ENCODE assay signal across 8 mouse cellular contexts in genomic region chr11:20455085-20455864, GRCm38 (mm10).
A peak's percentile ranks its signal among the peaks of the same experiment; 100 is the strongest.
DNase-seq lines count a peak whose midpoint lies in the region; ATAC-seq and TF ChIP-seq lines count a peak whose summit lies in the region.

No protein-coding gene starts in this region.

- H3K9ac ChIP-seq in embryonic facial prominence, embryonic 14.5 days (ENCODE audit: low read depth, low read length), result peak overlapping the region; percentile 52

- peak overlapping the region; percentile 65 for H3K4me3 ChIP-seq in bone marrow, adult 2 months (replicated peaks; ENCODE audit: control insufficient read depth, low read depth, low read length)
- peak overlapping the region; percentile 48 for H3K4me3 ChIP-seq in embryonic facial prominence, embryonic 14.5 days (ENCODE audit: low read depth, low read length)

- H3K27me3 ChIP-seq in embryonic facial prominence, embryonic 14.5 days (replicated peaks; ENCODE audit: control insufficient read depth, insufficient read depth, low read length), result 0 out of 2 replicates have a peak, but pooled peaks cover 6% of the 10 kb centered on the region

- TF ChIP-seq POLR2A in bone marrow, adult 2 months (IDR thresholded peaks at IDR 0.05; ENCODE audit: borderline replicate concordance, control insufficient read depth, low read depth, low read length), result 0 out of 2 replicates have a peak, but pooled peaks have one; percentile 14

- peak; percentile 92 for ATAC-seq in embryonic facial prominence, embryonic 14.5 days (ENCODE audit: low read depth)
- ATAC-seq in monocyte, adult 5-6 weeks (replicated peaks; ENCODE audit: insufficient number of reproducible peaks, low FRiP score, low TSS enrichment, poor library complexity, severe bottlenecking), result peak; percentile 78

- H3K36me3 ChIP-seq in embryonic facial prominence, embryonic 14.5 days (ENCODE audit: control insufficient read depth, insufficient read depth, low read length), result no peaks in the 10 kb centered on the region

- TF ChIP-seq CTCF in bone marrow, adult 2 months (IDR thresholded peaks at IDR 0.05; ENCODE audit: control insufficient read depth, insufficient read depth, low read length), result peak; percentile 95

- peak overlapping the region; percentile 81 for H3K4me2 ChIP-seq in embryonic facial prominence, embryonic 14.5 days (ENCODE audit: low read depth, low read length)

- no peaks in the 10 kb centered on the region for H3K9me3 ChIP-seq in embryonic facial prominence, embryonic 14.5 days (ENCODE audit: control insufficient read depth, low read length)

- DNase-seq in A20 (ENCODE audit: low read depth, low spot score) (peak; percentile 86), liver (peak; percentile 86)
- peak; percentile 80 for DNase-seq in embryonic facial prominence, embryonic 14.5 days (ENCODE audit: low spot score)
- DNase-seq in heart, adult 8-10 months (ENCODE audit: low spot score), result peak; percentile 81
- DNase-seq in kidney, adult 8-10 months, result peak; percentile 79 to 86
- DNase-seq in spleen, postnatal 36 days (ENCODE audit: low spot score in 2 of 2), result peak; percentile 69 to 75

- WGBS in bone marrow, adult 2 months, result under 1% methylated on average over 35 of the region's 35 CpGs
- WGBS in embryonic facial prominence, embryonic 14.5 days, result 1% methylated on average over 35 of the region's 35 CpGs

- no peaks in the 10 kb centered on the region for H3K4me1 ChIP-seq in bone marrow, adult 2 months (ENCODE audit: control insufficient read depth, insufficient read depth, low read length)
- 0 out of 2 replicates have a peak, but pooled peaks cover 13% of the 10 kb centered on the region for H3K4me1 ChIP-seq in embryonic facial prominence, embryonic 14.5 days (ENCODE audit: control insufficient read depth, insufficient read depth, low read length)

- no peak overlapping the region for H3K27ac ChIP-seq in bone marrow, adult 2 months (ENCODE audit: control insufficient read depth, insufficient read depth, low read depth, low read length, poor library complexity)
- no peak overlapping the region for H3K27ac ChIP-seq in embryonic facial prominence, embryonic 14.5 days (replicated peaks; ENCODE audit: low read depth, low read length)
